Mouse (Mus musculus) adrenal gland, adult 2 months (tissue): ENCODE data around the gene Arsg. TPM values are rescaled to one million over a fixed set of nuclear protein-coding genes. Genes with fewer than 3 reads are reported as not detected.
A peak's percentile ranks its signal among the peaks of the same experiment; 100 is the strongest.

Source experiments
- DNase-seq: peaks from one replicate; pipeline ENCODE4 v3.0.0; 2021
- microRNA-seq, 2 experiments: library from miRNA; unstranded; fragments of <30 nt; microRNA quantifications; one replicate each; pipeline ENCODE4 v1.2.0; 2021
- polyA plus RNA-seq: library from polyadenylated mRNA; depleted of rRNA; stranded (reverse); fragments of >200 nt; gene quantifications from 2 replicates; pipeline ENCODE4 v1.2.3, GENCODE M21; 2012; rRNA removed
- total RNA-seq, 2 experiments: library from RNA; stranded (reverse); gene quantifications; 2 replicates each; pipeline ENCODE4 v1.2.3; 2021

Arsg gene
- total and polyA plus RNA-seq, 3 experiments: 4.5 to 5.4 (median 5.4) TPM

- DNase-seq: peak; percentile 84
Observed at GRCm38 (mm10) chr11:109620356-109620755, 147.2 kb downstream of the Arsg start.

GRCm38 (mm10) chr11:109621183-109621582, 148.0 kb downstream of the Arsg start:
- peak; percentile 65 for DNase-seq

- DNase-seq: peak; percentile 45
Observed at GRCm38 (mm10) chr11:109622518-109623037, 149.4 kb downstream of the Arsg start.

Small RNA genes within 50 kb of the gene (microRNA-seq; reads per million reads assigned to microRNA genes)
- 0 reads per million in 2 experiments for gene Gm25540

Other genes with a start within 250 kb of the Arsg start
- gene Rgs9, start 175.2 kb upstream of the Arsg start, total RNA-seq: 1 to 10 TPM; 4.3 to 6.0 TPM
- gene Rgs9, start 175.2 kb upstream of the Arsg start, polyA plus RNA-seq: 2.5 and 2.8 TPM in 2 replicates
- 10 to 100 TPM; 59.8 to 61.8 TPM for gene Gna13, start 110.5 kb upstream of the Arsg start, total RNA-seq
- 21.7 and 23.2 TPM in 2 replicates for gene Gna13, start 110.5 kb upstream of the Arsg start, polyA plus RNA-seq
- gene 9930022D16Rik, start 59.5 kb upstream of the Arsg start, total RNA-seq: not detected
- gene 9930022D16Rik, start 59.5 kb upstream of the Arsg start, polyA plus RNA-seq: not detected in 2 replicates
- 10 to 100 TPM; 41.8 to 43.2 TPM for gene Amz2, start 47.4 kb upstream of the Arsg start, total RNA-seq
- gene Amz2, start 47.4 kb upstream of the Arsg start, polyA plus RNA-seq: 13.1 and 17.4 TPM in 2 replicates
- gene Slc16a6, start 224 bp downstream of the Arsg start, total RNA-seq: under 1 TPM; 0.66 to 0.78 TPM
- gene Slc16a6, start 224 bp downstream of the Arsg start, polyA plus RNA-seq: 0.33 and 0.45 TPM in 2 replicates
- gene Wipi1, start 138.6 kb downstream of the Arsg start, total RNA-seq: 10 to 100 TPM; 35.4 to 38.6 TPM
- 14.8 and 22.1 TPM in 2 replicates for gene Wipi1, start 138.6 kb downstream of the Arsg start, polyA plus RNA-seq
- 100 to 1,000 TPM; 372 to 393 TPM for gene Prkar1a, start 176.0 kb downstream of the Arsg start, total RNA-seq
- gene Prkar1a, start 176.0 kb downstream of the Arsg start, polyA plus RNA-seq: 164 and 197 TPM in 2 replicates
- 1 to 10 TPM; 3.1 to 4.0 TPM for gene Fam20a, start 248.9 kb downstream of the Arsg start, total RNA-seq
- gene Fam20a, start 248.9 kb downstream of the Arsg start, polyA plus RNA-seq: 6.3 and 7.0 TPM in 2 replicates